Mouse (Mus musculus): ENCODE measurements around the gene Itga6. TPM values are rescaled to one million over a fixed set of nuclear protein-coding genes. Genes with fewer than 3 reads are reported as not detected.

Itga6 gene
- polyA plus RNA-seq, 1 experiment, result 33.1 TPM

DNA sequence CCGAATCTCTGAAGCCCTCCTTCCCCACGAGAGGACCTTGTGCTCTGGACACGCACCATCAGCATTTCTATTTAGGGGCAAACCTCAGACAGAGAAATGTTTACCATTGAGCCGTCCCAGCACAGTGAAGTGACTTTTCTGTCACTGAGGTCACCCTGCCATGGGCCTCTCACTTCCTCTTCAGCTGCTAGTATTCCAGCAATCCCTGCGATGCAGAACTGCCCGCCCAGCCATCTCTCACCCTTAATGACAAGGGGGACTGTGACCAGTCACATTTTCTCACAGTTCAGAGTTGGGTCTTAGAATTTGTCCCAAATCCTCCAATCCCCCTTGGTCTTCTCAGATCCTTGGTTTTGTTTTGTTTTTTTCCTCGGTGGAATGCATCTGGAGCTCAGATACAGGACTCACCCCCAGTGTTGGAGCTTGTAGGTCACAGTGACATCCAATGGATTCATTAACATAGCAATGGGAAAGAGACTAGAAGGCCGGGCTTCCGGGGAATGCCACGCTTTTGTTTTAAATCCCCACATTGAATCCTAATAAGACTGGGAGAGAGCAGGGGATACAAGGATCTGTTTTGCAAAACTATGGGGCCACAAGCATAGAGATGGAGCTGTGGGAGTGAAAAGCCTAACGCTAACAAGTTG, 432 bp upstream of the Itga6 start:
- H3ac ChIP-seq (ENCODE audit: control insufficient read depth, insufficient read length, low read depth), result no peak overlapping the region
- H3K79me3 ChIP-seq (ENCODE audit: low read depth), result no peaks in the 10 kb centered on the region
- H3K27me3 ChIP-seq (ENCODE audit: control insufficient read depth, insufficient read depth, insufficient read length), result no peaks in the 10 kb centered on the region
- no peaks in the 10 kb centered on the region for H3K79me2 ChIP-seq (ENCODE audit: control insufficient read depth, insufficient read depth)
- H3K4me3 ChIP-seq (ENCODE audit: insufficient read depth, poor library complexity, severe bottlenecking), result no peak overlapping the region
- no peaks in the 10 kb centered on the region for H3K36me3 ChIP-seq (ENCODE audit: control insufficient read depth, insufficient read depth)
- no peak for TF ChIP-seq USF1 (IDR thresholded peaks at IDR 0.05; ENCODE audit: low read depth)
- TF ChIP-seq FOSL1 (IDR thresholded peaks at IDR 0.05; ENCODE audit: insufficient read depth, low read length, poor library complexity, severe bottlenecking), result no peak
- no peak for TF ChIP-seq CEBPB (IDR thresholded peaks at IDR 0.05; ENCODE audit: low read depth)
- no peak for TF ChIP-seq MYOD1 (IDR thresholded peaks at IDR 0.05; ENCODE audit: control insufficient read depth, insufficient read length, low read depth)
- TF ChIP-seq CTCF (IDR thresholded peaks at IDR 0.05; ENCODE audit: control insufficient read depth, insufficient read depth, insufficient read length), result no peak
- no peak for TF ChIP-seq MYOG (IDR thresholded peaks at IDR 0.05; ENCODE audit: control insufficient read depth, extremely low read depth, insufficient read length)
- no peak for TF ChIP-seq MAX (IDR thresholded peaks at IDR 0.05)

DNA sequence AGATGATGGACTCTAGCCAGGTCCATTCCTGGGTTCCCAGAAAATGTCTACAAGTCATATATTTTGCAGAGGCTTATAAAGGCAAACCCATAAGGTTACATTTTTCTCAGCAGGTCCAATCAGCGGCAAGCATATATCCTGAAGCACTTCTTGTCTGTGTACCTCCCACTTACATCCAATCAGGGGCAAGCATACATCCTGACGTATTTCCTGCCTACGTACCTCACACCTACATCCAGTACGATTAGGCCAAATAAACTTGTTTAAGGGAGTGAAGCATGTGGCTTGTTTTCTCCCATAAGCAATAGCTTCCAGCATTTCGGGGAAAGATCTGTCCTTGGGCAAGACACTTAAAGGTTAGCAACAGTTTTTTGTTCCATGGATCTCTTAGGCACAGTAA, 3.0 kb downstream of the Itga6 start:
- no peak for TF ChIP-seq MYOD1 (IDR thresholded peaks at IDR 0.05; ENCODE audit: control insufficient read depth, insufficient read length, low read depth)
- H3ac ChIP-seq (ENCODE audit: control insufficient read depth, insufficient read length, low read depth), result no peak overlapping the region
- no peaks in the 10 kb centered on the region for H3K36me3 ChIP-seq (ENCODE audit: control insufficient read depth, insufficient read depth)
- H3K27me3 ChIP-seq (ENCODE audit: control insufficient read depth, insufficient read depth, insufficient read length), result no peaks in the 10 kb centered on the region
- H3K79me3 ChIP-seq (ENCODE audit: low read depth), result no peaks in the 10 kb centered on the region
- no peaks in the 10 kb centered on the region for H3K79me2 ChIP-seq (ENCODE audit: control insufficient read depth, insufficient read depth)
- H3K4me3 ChIP-seq (ENCODE audit: insufficient read depth, poor library complexity, severe bottlenecking), result no peak overlapping the region

- H3ac ChIP-seq (ENCODE audit: control insufficient read depth, insufficient read length, low read depth), result no peak overlapping the region
- H3K79me2 ChIP-seq (ENCODE audit: control insufficient read depth, insufficient read depth), result no peaks in the 10 kb centered on the region
- no peak overlapping the region for H3K4me3 ChIP-seq (ENCODE audit: insufficient read depth, poor library complexity, severe bottlenecking)
- H3K36me3 ChIP-seq (ENCODE audit: control insufficient read depth, insufficient read depth), result no peaks in the 10 kb centered on the region
- H3K27me3 ChIP-seq (ENCODE audit: control insufficient read depth, insufficient read depth, insufficient read length), result no peaks in the 10 kb centered on the region
- no peaks in the 10 kb centered on the region for H3K79me3 ChIP-seq (ENCODE audit: low read depth)
- TF ChIP-seq MYOG (IDR thresholded peaks at IDR 0.05; ENCODE audit: control insufficient read depth, extremely low read depth, insufficient read length), result no peak
- no peak for TF ChIP-seq USF1 (IDR thresholded peaks at IDR 0.05; ENCODE audit: low read depth)
- no peak for TF ChIP-seq MYOD1 (IDR thresholded peaks at IDR 0.05; ENCODE audit: control insufficient read depth, insufficient read length, low read depth)
- TF ChIP-seq CEBPB (IDR thresholded peaks at IDR 0.05; ENCODE audit: low read depth), result no peak
- no peak for TF ChIP-seq CTCF (IDR thresholded peaks at IDR 0.05; ENCODE audit: control insufficient read depth, insufficient read depth, insufficient read length)
- TF ChIP-seq MAX (IDR thresholded peaks at IDR 0.05), result no peak
- no peak for TF ChIP-seq FOSL1 (IDR thresholded peaks at IDR 0.05; ENCODE audit: insufficient read depth, low read length, poor library complexity, severe bottlenecking)
Measured at GRCm38 (mm10) chr2:71749367-71750086, 4.1 kb downstream of the Itga6 start.

DNA sequence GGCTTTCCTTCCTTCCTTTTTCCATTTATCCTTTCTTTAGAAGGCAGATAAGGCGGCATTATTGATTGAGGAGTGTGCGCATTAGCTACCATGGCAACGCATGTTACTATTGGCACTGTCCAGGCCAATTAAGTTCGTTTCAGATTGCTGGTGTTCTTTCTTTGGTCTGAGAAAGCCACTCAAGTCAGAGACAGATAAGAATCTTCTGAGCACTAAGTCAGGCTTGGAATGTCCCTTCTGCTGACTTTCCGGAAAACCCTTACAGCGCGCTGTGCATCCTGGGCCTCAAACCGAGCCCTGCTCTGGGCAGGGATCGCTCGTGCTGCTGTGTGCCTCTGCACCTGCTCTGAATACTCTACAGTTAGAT, 4.7 kb downstream of the Itga6 start:
- H3ac ChIP-seq (ENCODE audit: control insufficient read depth, insufficient read length, low read depth), result no peak overlapping the region
- no peaks in the 10 kb centered on the region for H3K27me3 ChIP-seq (ENCODE audit: control insufficient read depth, insufficient read depth, insufficient read length)
- H3K79me3 ChIP-seq (ENCODE audit: low read depth), result no peaks in the 10 kb centered on the region
- H3K36me3 ChIP-seq (ENCODE audit: control insufficient read depth, insufficient read depth), result no peaks in the 10 kb centered on the region
- TF ChIP-seq CTCF (IDR thresholded peaks at IDR 0.05; ENCODE audit: control insufficient read depth, insufficient read depth, insufficient read length) (no peak), FOSL1 (IDR thresholded peaks at IDR 0.05; ENCODE audit: insufficient read depth, low read length, poor library complexity, severe bottlenecking) (no peak), MAX (IDR thresholded peaks at IDR 0.05) (no peak), MYOG (IDR thresholded peaks at IDR 0.05; ENCODE audit: control insufficient read depth, extremely low read depth, insufficient read length) (no peak), USF1 (IDR thresholded peaks at IDR 0.05; ENCODE audit: low read depth) (no peak), MYOD1 (IDR thresholded peaks at IDR 0.05; ENCODE audit: control insufficient read depth, insufficient read length, low read depth) (no peak), CEBPB (IDR thresholded peaks at IDR 0.05; ENCODE audit: low read depth) (no peak)
- H3K79me2 ChIP-seq (ENCODE audit: control insufficient read depth, insufficient read depth), result no peaks in the 10 kb centered on the region
- no peak overlapping the region for H3K4me3 ChIP-seq (ENCODE audit: insufficient read depth, poor library complexity, severe bottlenecking)

DNA sequence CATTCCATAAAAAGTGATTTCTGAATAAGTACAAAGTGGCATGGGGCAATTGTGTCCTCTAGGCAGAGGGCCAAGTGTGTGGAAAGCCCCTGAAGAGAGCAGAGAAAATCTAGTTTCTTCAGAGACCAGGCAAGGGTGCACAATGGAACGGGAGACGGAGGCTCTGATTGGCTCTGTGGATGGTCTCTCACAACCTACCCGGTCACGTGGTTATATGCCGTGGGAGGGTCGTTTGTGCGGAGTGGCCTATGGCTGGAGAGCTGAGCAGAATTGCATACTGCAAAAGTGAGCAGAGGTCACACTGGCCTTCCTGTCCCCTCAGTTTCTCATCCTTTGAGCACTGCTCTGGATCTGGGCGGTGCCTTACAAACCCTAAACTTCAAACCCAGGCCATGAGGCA, 5.9 kb downstream of the Itga6 start:
- Histone ChIP-seq H3ac (ENCODE audit: control insufficient read depth, insufficient read length, low read depth) (no peak overlapping the region), H3K79me2 (ENCODE audit: control insufficient read depth, insufficient read depth) (no peaks in the 10 kb centered on the region), H3K79me3 (ENCODE audit: low read depth) (no peaks in the 10 kb centered on the region), H3K4me3 (ENCODE audit: insufficient read depth, poor library complexity, severe bottlenecking) (no peak overlapping the region), H3K36me3 (ENCODE audit: control insufficient read depth, insufficient read depth) (no peaks in the 10 kb centered on the region), H3K27me3 (ENCODE audit: control insufficient read depth, insufficient read depth, insufficient read length) (no peaks in the 10 kb centered on the region)
- no peak for TF ChIP-seq CTCF (IDR thresholded peaks at IDR 0.05; ENCODE audit: control insufficient read depth, insufficient read depth, insufficient read length)
- no peak for TF ChIP-seq CEBPB (IDR thresholded peaks at IDR 0.05; ENCODE audit: low read depth)
- TF ChIP-seq MAX (IDR thresholded peaks at IDR 0.05), result no peak
- no peak for TF ChIP-seq MYOD1 (IDR thresholded peaks at IDR 0.05; ENCODE audit: control insufficient read depth, insufficient read length, low read depth)
- no peak for TF ChIP-seq MYOG (IDR thresholded peaks at IDR 0.05; ENCODE audit: control insufficient read depth, extremely low read depth, insufficient read length)
- no peak for TF ChIP-seq USF1 (IDR thresholded peaks at IDR 0.05; ENCODE audit: low read depth)
- no peak for TF ChIP-seq FOSL1 (IDR thresholded peaks at IDR 0.05; ENCODE audit: insufficient read depth, low read length, poor library complexity, severe bottlenecking)

Data from C2C12 (cell line).